Mouse (Mus musculus): ENCODE data around the gene Fa2h. TPM values are rescaled to one million over a fixed set of nuclear protein-coding genes. Genes with fewer than 3 reads are reported as not detected.

Fa2h gene
- polyA plus RNA-seq, 1 experiment, result 0.69 TPM

- Histone ChIP-seq H3K27me3 (ENCODE audit: control insufficient read depth, insufficient read depth, low read length, poor library complexity, severe bottlenecking) (no peaks in the 10 kb centered on the region; the same call in 1 of the 2 replicates), H3K4me1 (ENCODE audit: control insufficient read depth, insufficient read depth, low read length) (no peaks in the 10 kb centered on the region), H3K27ac (ENCODE audit: insufficient read depth, low read length) (no peak overlapping the region), H3K36me3 (ENCODE audit: control insufficient read depth, insufficient read depth, low read length, poor library complexity, severe bottlenecking) (no peaks in the 10 kb centered on the region), H3K9me3 (replicated peaks; ENCODE audit: control insufficient read depth, insufficient read depth, low read length, poor library complexity, severe bottlenecking) (no peaks in the 10 kb centered on the region), H3K4me3 (ENCODE audit: low read depth, low read length) (no peak overlapping the region), H3K9ac (ENCODE audit: low read depth, poor library complexity, severe bottlenecking) (peak overlapping the region; percentile 15; the same call in 1 of the 2 replicates)
- no peak for TF ChIP-seq CTCF (IDR thresholded peaks at IDR 0.05; ENCODE audit: low read depth, low read length)
- no peak for TF ChIP-seq EP300 (IDR thresholded peaks at IDR 0.05; ENCODE audit: insufficient read depth, low read depth, low read length)
- no peak for TF ChIP-seq POLR2A (IDR thresholded peaks at IDR 0.05; ENCODE audit: insufficient read depth, low read length)
These were observed 26.3 kb downstream of the Fa2h start for GRCm38 (mm10) chr8:111367350-111367749.

- H3K27me3 ChIP-seq (ENCODE audit: control insufficient read depth, insufficient read depth, low read length, poor library complexity, severe bottlenecking), result no peaks in the 10 kb centered on the region; the same call in 1 of the 2 replicates
- TF ChIP-seq EP300 (IDR thresholded peaks at IDR 0.05; ENCODE audit: insufficient read depth, low read depth, low read length) (no peak), POLR2A (IDR thresholded peaks at IDR 0.05; ENCODE audit: insufficient read depth, low read length) (no peak), CTCF (IDR thresholded peaks at IDR 0.05; ENCODE audit: low read depth, low read length) (no peak)
- no peak overlapping the region for H3K27ac ChIP-seq (ENCODE audit: insufficient read depth, low read length)
- no peaks in the 10 kb centered on the region for H3K4me1 ChIP-seq (ENCODE audit: control insufficient read depth, insufficient read depth, low read length)
- H3K36me3 ChIP-seq (ENCODE audit: control insufficient read depth, insufficient read depth, low read length, poor library complexity, severe bottlenecking), result no peaks in the 10 kb centered on the region
- no peaks in the 10 kb centered on the region for H3K9me3 ChIP-seq (replicated peaks; ENCODE audit: control insufficient read depth, insufficient read depth, low read length, poor library complexity, severe bottlenecking)
- H3K4me3 ChIP-seq (ENCODE audit: low read depth, low read length), result no peak overlapping the region
- H3K9ac ChIP-seq (ENCODE audit: low read depth, poor library complexity, severe bottlenecking), result peak overlapping the region; percentile 15; the same call in 1 of the 2 replicates
These were observed 26.9 kb downstream of the Fa2h start for GRCm38 (mm10) chr8:111366610-111367234.

- no peaks in the 10 kb centered on the region; the same call in 1 of the 2 replicates for H3K27me3 ChIP-seq (ENCODE audit: control insufficient read depth, insufficient read depth, low read length, poor library complexity, severe bottlenecking)
- no peaks in the 10 kb centered on the region for H3K9me3 ChIP-seq (replicated peaks; ENCODE audit: control insufficient read depth, insufficient read depth, low read length, poor library complexity, severe bottlenecking)
- no peak overlapping the region for H3K27ac ChIP-seq (ENCODE audit: insufficient read depth, low read length)
- H3K4me1 ChIP-seq (ENCODE audit: control insufficient read depth, insufficient read depth, low read length), result no peaks in the 10 kb centered on the region
- H3K36me3 ChIP-seq (ENCODE audit: control insufficient read depth, insufficient read depth, low read length, poor library complexity, severe bottlenecking), result no peaks in the 10 kb centered on the region
- H3K9ac ChIP-seq (ENCODE audit: low read depth, poor library complexity, severe bottlenecking), result no peak overlapping the region
- TF ChIP-seq CTCF (IDR thresholded peaks at IDR 0.05; ENCODE audit: low read depth, low read length) (no peak), EP300 (IDR thresholded peaks at IDR 0.05; ENCODE audit: insufficient read depth, low read depth, low read length) (no peak), POLR2A (IDR thresholded peaks at IDR 0.05; ENCODE audit: insufficient read depth, low read length) (no peak)
- no peak overlapping the region for H3K4me3 ChIP-seq (ENCODE audit: low read depth, low read length)
These were observed 30.1 kb downstream of the Fa2h start for GRCm38 (mm10) chr8:111363489-111363888.

- no peaks in the 10 kb centered on the region for H3K27me3 ChIP-seq (ENCODE audit: control insufficient read depth, insufficient read depth, low read length, poor library complexity, severe bottlenecking)
- H3K9ac ChIP-seq (ENCODE audit: low read depth, poor library complexity, severe bottlenecking), result no peak overlapping the region
- H3K9me3 ChIP-seq (replicated peaks; ENCODE audit: control insufficient read depth, insufficient read depth, low read length, poor library complexity, severe bottlenecking), result no peaks in the 10 kb centered on the region
- no peaks in the 10 kb centered on the region for H3K36me3 ChIP-seq (ENCODE audit: control insufficient read depth, insufficient read depth, low read length, poor library complexity, severe bottlenecking)
- H3K4me1 ChIP-seq (ENCODE audit: control insufficient read depth, insufficient read depth, low read length), result no peaks in the 10 kb centered on the region
- H3K4me3 ChIP-seq (ENCODE audit: low read depth, low read length), result no peak overlapping the region
- no peak overlapping the region for H3K27ac ChIP-seq (ENCODE audit: insufficient read depth, low read length)
- TF ChIP-seq POLR2A (IDR thresholded peaks at IDR 0.05; ENCODE audit: insufficient read depth, low read length), result no peak
- no peak for TF ChIP-seq EP300 (IDR thresholded peaks at IDR 0.05; ENCODE audit: insufficient read depth, low read depth, low read length)
- no peak for TF ChIP-seq CTCF (IDR thresholded peaks at IDR 0.05; ENCODE audit: low read depth, low read length)
These were observed 32.9 kb downstream of the Fa2h start for GRCm38 (mm10) chr8:111360579-111361209.

DNA sequence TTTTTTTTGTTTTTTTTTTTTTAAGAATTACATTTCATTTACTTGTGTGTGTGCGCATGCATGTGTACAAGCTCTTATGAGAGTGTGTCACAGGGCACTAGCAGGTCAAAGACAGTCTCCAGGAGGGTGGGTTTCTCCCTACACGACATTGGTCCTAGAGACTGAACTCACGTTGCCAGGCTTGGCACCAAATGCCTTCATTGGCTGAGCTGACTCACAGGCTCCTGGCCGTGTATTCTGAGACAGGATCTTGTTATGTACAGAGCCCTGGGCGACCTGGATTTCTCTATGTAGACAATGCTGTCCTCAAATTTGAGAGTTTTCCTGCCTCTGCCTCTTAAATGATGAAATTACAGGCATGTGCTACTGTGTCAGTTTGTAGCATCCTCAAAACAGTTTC lies 33.7 kb downstream of the Fa2h start:
- no peaks in the 10 kb centered on the region for H3K4me1 ChIP-seq (ENCODE audit: control insufficient read depth, insufficient read depth, low read length)
- no peaks in the 10 kb centered on the region for H3K27me3 ChIP-seq (ENCODE audit: control insufficient read depth, insufficient read depth, low read length, poor library complexity, severe bottlenecking)
- no peaks in the 10 kb centered on the region for H3K9me3 ChIP-seq (replicated peaks; ENCODE audit: control insufficient read depth, insufficient read depth, low read length, poor library complexity, severe bottlenecking)
- no peak overlapping the region for H3K9ac ChIP-seq (ENCODE audit: low read depth, poor library complexity, severe bottlenecking)
- TF ChIP-seq CTCF (IDR thresholded peaks at IDR 0.05; ENCODE audit: low read depth, low read length) (no peak), POLR2A (IDR thresholded peaks at IDR 0.05; ENCODE audit: insufficient read depth, low read length) (no peak), EP300 (IDR thresholded peaks at IDR 0.05; ENCODE audit: insufficient read depth, low read depth, low read length) (no peak)
- H3K36me3 ChIP-seq (ENCODE audit: control insufficient read depth, insufficient read depth, low read length, poor library complexity, severe bottlenecking), result no peaks in the 10 kb centered on the region
- H3K27ac ChIP-seq (ENCODE audit: insufficient read depth, low read length), result no peak overlapping the region
- no peak overlapping the region for H3K4me3 ChIP-seq (ENCODE audit: low read depth, low read length)

DNA sequence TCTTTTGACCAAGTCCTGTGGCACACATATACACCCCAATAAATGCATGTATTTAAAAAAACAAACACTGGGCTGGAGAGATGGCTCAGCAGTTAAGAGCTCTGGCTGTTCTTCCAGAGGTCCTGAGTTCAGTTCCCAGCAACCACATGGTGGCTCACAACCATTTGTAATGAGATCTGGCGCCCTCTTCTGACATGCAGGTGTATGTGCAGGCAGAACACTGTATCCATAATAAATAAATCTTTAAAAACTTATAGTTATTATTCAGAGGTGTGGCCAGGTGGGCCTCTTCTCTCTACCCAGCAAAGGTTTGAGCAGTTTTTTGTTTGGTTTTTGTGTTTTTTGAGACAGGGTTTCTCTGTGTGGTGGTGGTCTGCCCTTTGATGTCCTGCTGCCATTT lies 34.7 kb downstream of the Fa2h start:
- no peaks in the 10 kb centered on the region for H3K4me1 ChIP-seq (ENCODE audit: control insufficient read depth, insufficient read depth, low read length)
- no peak overlapping the region for H3K4me3 ChIP-seq (ENCODE audit: low read depth, low read length)
- no peak overlapping the region for H3K27ac ChIP-seq (ENCODE audit: insufficient read depth, low read length)
- H3K36me3 ChIP-seq (ENCODE audit: control insufficient read depth, insufficient read depth, low read length, poor library complexity, severe bottlenecking), result no peaks in the 10 kb centered on the region
- H3K9me3 ChIP-seq (replicated peaks; ENCODE audit: control insufficient read depth, insufficient read depth, low read length, poor library complexity, severe bottlenecking), result no peaks in the 10 kb centered on the region
- H3K9ac ChIP-seq (ENCODE audit: low read depth, poor library complexity, severe bottlenecking), result no peak overlapping the region
- H3K27me3 ChIP-seq (ENCODE audit: control insufficient read depth, insufficient read depth, low read length, poor library complexity, severe bottlenecking), result no peaks in the 10 kb centered on the region
- TF ChIP-seq POLR2A (IDR thresholded peaks at IDR 0.05; ENCODE audit: insufficient read depth, low read length), result no peak
- peak; percentile 28 for TF ChIP-seq CTCF (IDR thresholded peaks at IDR 0.05; ENCODE audit: low read depth, low read length)
